8 mouse cellular contexts compared by ENCODE assay signal in the genomic region with DNA sequence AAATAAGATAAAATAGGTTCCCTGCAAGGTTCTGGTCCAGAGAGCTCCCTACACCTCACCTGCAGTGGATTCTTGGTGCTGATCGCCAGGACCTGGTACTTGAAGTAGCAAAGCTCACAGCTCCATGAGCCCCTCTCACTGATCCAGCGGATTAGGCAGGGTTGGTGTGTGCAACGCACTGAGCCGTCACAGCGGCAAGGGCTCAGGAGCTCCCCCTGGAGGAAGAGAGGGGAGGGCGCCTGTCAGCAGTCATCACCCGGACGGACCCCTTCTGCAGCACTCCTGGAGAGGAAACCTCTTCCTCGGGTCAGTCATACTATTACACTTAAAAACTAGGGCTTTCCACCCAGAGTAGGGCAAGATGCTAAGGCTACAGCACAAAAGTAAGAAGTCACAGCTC. TPM values are rescaled to one million over a fixed set of nuclear protein-coding genes. Genes with fewer than 3 reads are reported as not detected.
DNase-seq lines count a peak whose midpoint lies in the region; ATAC-seq and TF ChIP-seq lines count a peak whose summit lies in the region.

No protein-coding gene starts in this region.

- peak; percentile 72 for ATAC-seq in granulocyte monocyte progenitor cell, adult 5-6 weeks (replicated peaks; ENCODE audit: poor library complexity, severe bottlenecking)
- 0 out of 2 replicates have a peak, but pooled peaks have one; percentile 14 for ATAC-seq in liver, embryonic 12.5 days
- no peak for ATAC-seq in stomach, embryonic 15.5 days (ENCODE audit: insufficient read depth, low FRiP score, low read depth)

- H3K27ac ChIP-seq in cortical plate, adult 2 months (ENCODE audit: insufficient read depth, low read length): no peak overlapping the region
- H3K27ac ChIP-seq in liver, embryonic 12.5 days: no peak overlapping the region
- H3K27ac ChIP-seq in stomach, embryonic 15.5 days: no peak overlapping the region

- no peaks in the 10 kb centered on the region; the same call in 1 of the 2 replicates for H3K36me3 ChIP-seq in liver, embryonic 12.5 days
- peaks cover 19% of the 10 kb centered on the region for H3K36me3 ChIP-seq in stomach, embryonic 15.5 days

- DNase-seq in urinary bladder, adult 2 months (ENCODE audit: low spot score): peak; percentile 58
- DNase-seq in urinary bladder, postnatal 10 days (ENCODE audit: low spot score): no peak
- peak; percentile 67 for DNase-seq in kidney, adult 11 months
- peak; percentile 90 for DNase-seq in naive thymus-derived CD4-positive, alpha-beta T cell, adult 2 months (ENCODE audit: low read depth)

- H3K4me3 ChIP-seq in cortical plate, adult 2 months (ENCODE audit: insufficient read depth, low read length): peak overlapping the region; percentile 29; the same call in 1 of the 2 replicates
- H3K4me3 ChIP-seq in liver, embryonic 12.5 days: no peak overlapping the region
- H3K4me3 ChIP-seq in stomach, embryonic 15.5 days (replicated peaks): peak overlapping the region; percentile 75

- WGBS in liver, embryonic 12.5 days (ENCODE audit: insufficient replicate concordance): 2% methylated on average over 9 of the region's 9 CpGs
- 1% methylated on average over 9 of the region's 9 CpGs for WGBS in stomach, embryonic 15.5 days

- no peak overlapping the region for H3K4me2 ChIP-seq in liver, embryonic 12.5 days
- H3K4me2 ChIP-seq in stomach, embryonic 15.5 days: peak overlapping the region; percentile 96

- TF ChIP-seq CTCF in cortical plate, adult 2 months (IDR thresholded peaks at IDR 0.05; ENCODE audit: extremely low read depth, insufficient read depth, low read length): peak; percentile 84

- peaks cover 95% of the 10 kb centered on the region for H3K27me3 ChIP-seq in liver, embryonic 12.5 days (replicated peaks)
- 0 out of 2 replicates have a peak, but pooled peaks cover 6% of the 10 kb centered on the region for H3K27me3 ChIP-seq in stomach, embryonic 15.5 days (replicated peaks)

- H3K9ac ChIP-seq in liver, embryonic 12.5 days: no peak overlapping the region
- no peak overlapping the region for H3K9ac ChIP-seq in stomach, embryonic 15.5 days

- no peaks in the 10 kb centered on the region for H3K9me3 ChIP-seq in liver, embryonic 12.5 days (replicated peaks)
- no peaks in the 10 kb centered on the region for H3K9me3 ChIP-seq in stomach, embryonic 15.5 days

- H3K4me1 ChIP-seq in cortical plate, adult 2 months (ENCODE audit: control insufficient read depth, insufficient read depth, low read length): no peaks in the 10 kb centered on the region; the same call in 1 of the 2 replicates
- H3K4me1 ChIP-seq in liver, embryonic 12.5 days: peaks cover 34% of the 10 kb centered on the region
- H3K4me1 ChIP-seq in stomach, embryonic 15.5 days: peaks cover 14% of the 10 kb centered on the region; the same call in 1 of the 2 replicates

- no peak for TF ChIP-seq POLR2A in cortical plate, adult 2 months (IDR thresholded peaks at IDR 0.05; ENCODE audit: extremely low read depth, insufficient read depth, low read length)

RNA-seq across cellular contexts. Expression of gene March9, which starts 1.8 kb away (rescaled TPM):
- 3.5 and 4.9 TPM in 2 replicates for polyA plus RNA-seq in urinary bladder, adult 2 months (2012; rRNA removed)
- polyA plus RNA-seq in cortical plate, adult 2 months (2012; rRNA removed): 11.8 TPM in 2 replicates
- not detected in 2 replicates for total RNA-seq in granulocyte monocyte progenitor cell, adult 5-6 weeks (2014; fragmentation: Nextera tagmentation)
- not detected in 2 replicates for total RNA-seq in granulocyte monocyte progenitor cell, adult 5-6 weeks (2017)
- polyA plus RNA-seq in liver, embryonic 12.5 days (2016; fragmentation: Nextera tagmentation; extraction: Ambion mirVana): 0.06 and 0.20 TPM in 2 replicates
- polyA plus RNA-seq in stomach, embryonic 15.5 days (2015; fragmentation: Nextera tagmentation; extraction: Ambion mirVana): 0.79 and 1.2 TPM in 2 replicates

RNA-seq across cellular contexts. Expression of gene Cdk4, which starts 5.2 kb away (rescaled TPM):
- 252 and 268 TPM in 2 replicates for polyA plus RNA-seq in urinary bladder, adult 2 months (2012; rRNA removed)
- 134 and 139 TPM in 2 replicates for polyA plus RNA-seq in cortical plate, adult 2 months (2012; rRNA removed)
- 721 and 802 TPM in 2 replicates for total RNA-seq in granulocyte monocyte progenitor cell, adult 5-6 weeks (2014; fragmentation: Nextera tagmentation)
- total RNA-seq in granulocyte monocyte progenitor cell, adult 5-6 weeks (2017): 568 and 716 TPM in 2 replicates
- polyA plus RNA-seq in liver, embryonic 12.5 days (2016; fragmentation: Nextera tagmentation; extraction: Ambion mirVana): 766 and 777 TPM in 2 replicates
- polyA plus RNA-seq in stomach, embryonic 15.5 days (2015; fragmentation: Nextera tagmentation; extraction: Ambion mirVana): 1,443 and 1,450 TPM in 2 replicates

RNA-seq across cellular contexts. Expression of gene Cyp27b1, which starts 10.1 kb away (rescaled TPM):
- 0.28 and 0.50 TPM in 2 replicates for polyA plus RNA-seq in urinary bladder, adult 2 months (2012; rRNA removed)
- polyA plus RNA-seq in cortical plate, adult 2 months (2012; rRNA removed): 0.67 and 0.78 TPM in 2 replicates
- 0.45 TPM in 1 of 2 replicates, not detected in the other for total RNA-seq in granulocyte monocyte progenitor cell, adult 5-6 weeks (2014; fragmentation: Nextera tagmentation)
- 0.69 TPM in 1 of 2 replicates, not detected in the other for total RNA-seq in granulocyte monocyte progenitor cell, adult 5-6 weeks (2017)
- 0.05 and 0.10 TPM in 2 replicates for polyA plus RNA-seq in liver, embryonic 12.5 days (2016; fragmentation: Nextera tagmentation; extraction: Ambion mirVana)
- 0.17 and 0.32 TPM in 2 replicates for polyA plus RNA-seq in stomach, embryonic 15.5 days (2015; fragmentation: Nextera tagmentation; extraction: Ambion mirVana)

RNA-seq across cellular contexts. Expression of gene Tspan31, which starts 11.9 kb away (rescaled TPM):
- polyA plus RNA-seq in urinary bladder, adult 2 months (2012; rRNA removed): 79.5 and 81.4 TPM in 2 replicates
- polyA plus RNA-seq in cortical plate, adult 2 months (2012; rRNA removed): 81.3 and 88.3 TPM in 2 replicates
- 92.4 and 102 TPM in 2 replicates for total RNA-seq in granulocyte monocyte progenitor cell, adult 5-6 weeks (2014; fragmentation: Nextera tagmentation)
- total RNA-seq in granulocyte monocyte progenitor cell, adult 5-6 weeks (2017): 82.5 and 82.6 TPM in 2 replicates
- polyA plus RNA-seq in liver, embryonic 12.5 days (2016; fragmentation: Nextera tagmentation; extraction: Ambion mirVana): 75.2 and 81.9 TPM in 2 replicates
- polyA plus RNA-seq in stomach, embryonic 15.5 days (2015; fragmentation: Nextera tagmentation; extraction: Ambion mirVana): 154 and 163 TPM in 2 replicates

RNA-seq across cellular contexts. Expression of gene Eef1akmt3, which starts 16.8 kb away (rescaled TPM):
- 0.78 and 1.1 TPM in 2 replicates for polyA plus RNA-seq in urinary bladder, adult 2 months (2012; rRNA removed)
- 0.19 and 0.21 TPM in 2 replicates for polyA plus RNA-seq in cortical plate, adult 2 months (2012; rRNA removed)
- total RNA-seq in granulocyte monocyte progenitor cell, adult 5-6 weeks (2014; fragmentation: Nextera tagmentation): 0.13 TPM in 1 of 2 replicates, not detected in the other
- total RNA-seq in granulocyte monocyte progenitor cell, adult 5-6 weeks (2017): not detected in 2 replicates
- polyA plus RNA-seq in liver, embryonic 12.5 days (2016; fragmentation: Nextera tagmentation; extraction: Ambion mirVana): 0.13 and 0.29 TPM in 2 replicates
- polyA plus RNA-seq in stomach, embryonic 15.5 days (2015; fragmentation: Nextera tagmentation; extraction: Ambion mirVana): 1.1 and 1.5 TPM in 2 replicates
